Comparison of ENCODE assay signal across 12 mouse cellular contexts in genomic region chr5:64078740-64079461, GRCm38 (mm10). TPM values are rescaled to one million over a fixed set of nuclear protein-coding genes. Genes with fewer than 3 reads are reported as not detected.
A peak's percentile ranks its signal among the peaks of the same experiment; 100 is the strongest.
DNase-seq lines count a peak whose midpoint lies in the region; ATAC-seq and TF ChIP-seq lines count a peak whose summit lies in the region.
"Had no signal": no experiment of that assay in that cellular context is flagged by ENCODE, and none has a peak within 500 bp of the region (broad histone marks: within the 10 kb centered on the region; RNA-seq: fewer than 3 reads in every experiment).

No protein-coding gene starts in this region.

- no peaks in the 10 kb centered on the region for H3K36me3 ChIP-seq in intestine, embryonic 14.5 days (ENCODE audit: control insufficient read depth, insufficient read depth, low read length)
- H3K36me3 ChIP-seq in intestine, postnatal 0 days (ENCODE audit: control insufficient read depth, insufficient read depth): no peaks in the 10 kb centered on the region
- H3K36me3 ChIP-seq in CH12.LX (replicated peaks in 1 of 2; ENCODE audit: control insufficient read depth in 1 of 2, insufficient read depth in 1 of 2, low read length in 1 of 2): no peaks in the 10 kb centered on the region
- no peaks in the 10 kb centered on the region for H3K36me3 ChIP-seq in forebrain, postnatal 0 days (ENCODE audit: insufficient read depth)

- H3K4me2 ChIP-seq in intestine, embryonic 14.5 days (ENCODE audit: low read length): no peak overlapping the region
- no peak overlapping the region for H3K4me2 ChIP-seq in intestine, postnatal 0 days (replicated peaks; ENCODE audit: low read depth)
- H3K4me2 ChIP-seq in CH12.LX (ENCODE audit: insufficient read depth, low read depth, poor library complexity, severe bottlenecking): no peak overlapping the region
- no peak overlapping the region for H3K4me2 ChIP-seq in forebrain, postnatal 0 days (ENCODE audit: low read depth)

- no peak for TF ChIP-seq EP300 in CH12.LX (IDR thresholded peaks at IDR 0.05; ENCODE audit: low read length)

- in situ Hi-C loops in CH12.LX (cut with MboI; ENCODE audit: low pct_ligation_motif_present, low pct_unique_long_range_greater_than_20kb, low sequenced_read_pairs): no loop called here

- TF ChIP-seq POLR2A in CH12.LX (IDR thresholded peaks at IDR 0.05; ENCODE audit: low read depth, low read length): no peak

- WGBS in intestine, embryonic 14.5 days: 37% methylated on average over 7 of the region's 7 CpGs
- WGBS in intestine, postnatal 0 days: 61% methylated on average over 7 of the region's 7 CpGs
- 36% methylated on average over 7 of the region's 7 CpGs for WGBS in forebrain, postnatal 0 days

- no peaks in the 10 kb centered on the region for H3K9me3 ChIP-seq in intestine, embryonic 14.5 days (ENCODE audit: control insufficient read depth, low read length)
- H3K9me3 ChIP-seq in intestine, postnatal 0 days (ENCODE audit: control insufficient read depth): no peaks in the 10 kb centered on the region
- no peaks in the 10 kb centered on the region for H3K9me3 ChIP-seq in CH12.LX (replicated peaks; ENCODE audit: low read length)
- no peaks in the 10 kb centered on the region for H3K9me3 ChIP-seq in forebrain, postnatal 0 days (ENCODE audit: low read length)
- H3K9me3 ChIP-seq: megakaryocyte, embryonic 14.5 days had no signal

- no peaks in the 10 kb centered on the region for H3K27me3 ChIP-seq in intestine, embryonic 14.5 days (replicated peaks; ENCODE audit: control insufficient read depth, insufficient read depth, low read length)
- no peaks in the 10 kb centered on the region for H3K27me3 ChIP-seq in intestine, postnatal 0 days (replicated peaks; ENCODE audit: control insufficient read depth, insufficient read depth, low read length)
- no peaks in the 10 kb centered on the region for H3K27me3 ChIP-seq in CH12.LX (replicated peaks)
- H3K27me3 ChIP-seq in forebrain, postnatal 0 days (ENCODE audit: insufficient read depth, low read length): no peaks in the 10 kb centered on the region

- H3K4me3 ChIP-seq in intestine, embryonic 14.5 days (ENCODE audit: low read depth, low read length): no peak overlapping the region
- H3K4me3 ChIP-seq in intestine, postnatal 0 days (ENCODE audit: low read depth, low read length): no peak overlapping the region
- no peak overlapping the region for H3K4me3 ChIP-seq in CH12.LX (replicated peaks in 1 of 3; ENCODE audit: low read depth in 2 of 3, low read length in 2 of 3, poor library complexity in 1 of 3)
- H3K4me3 ChIP-seq in forebrain, postnatal 0 days (ENCODE audit: low read depth, low read length): no peak overlapping the region
- H3K4me3 ChIP-seq: megakaryocyte, embryonic 14.5 days had no signal

- H3K4me1 ChIP-seq in intestine, embryonic 14.5 days (replicated peaks; ENCODE audit: control insufficient read depth, insufficient read depth, low read length): peaks cover 14% of the 10 kb centered on the region
- no peaks in the 10 kb centered on the region for H3K4me1 ChIP-seq in intestine, postnatal 0 days (replicated peaks; ENCODE audit: control insufficient read depth, insufficient read depth, low read length)
- peaks cover 0 to 21% of the 10 kb centered on the region in 2 experiments; a peak in 2 of 4 replicates for H3K4me1 ChIP-seq in CH12.LX (ENCODE audit: control insufficient read depth in 1 of 2, insufficient read depth in 2 of 2)
- H3K4me1 ChIP-seq in forebrain, postnatal 0 days (ENCODE audit: insufficient read depth): no peaks in the 10 kb centered on the region

- TF ChIP-seq CTCF in intestine, postnatal 0 days (IDR thresholded peaks at IDR 0.05; ENCODE audit: low read depth): no peak
- TF ChIP-seq CTCF in CH12.LX (conservative IDR thresholded peaks at IDR 0.05 in 1 of 2, IDR thresholded peaks at IDR 0.05 in 1 of 2; ENCODE audit: low read depth in 2 of 2, low read length in 2 of 2): no peak
- TF ChIP-seq CTCF in forebrain, postnatal 0 days (IDR thresholded peaks at IDR 0.05; ENCODE audit: low read depth): no peak

- ATAC-seq in intestine, embryonic 14.5 days (replicated peaks; ENCODE audit: low FRiP score, low TSS enrichment, low read depth): peak; percentile 70; the same call in 1 of the 2 replicates
- ATAC-seq in intestine, postnatal 0 days: no peak
- peak; percentile 88 for ATAC-seq in forebrain, postnatal 0 days

- H3K79me2 ChIP-seq in CH12.LX (replicated peaks; ENCODE audit: control insufficient read depth, extremely low read depth, insufficient read depth, poor library complexity, severe bottlenecking): no peaks in the 10 kb centered on the region

- TF ChIP-seq RAD21 in CH12.LX (IDR thresholded peaks at IDR 0.05; ENCODE audit: low read depth, low read length): no peak

- H3K27ac ChIP-seq in intestine, embryonic 14.5 days (ENCODE audit: low read depth): peak overlapping the region; percentile 84
- H3K27ac ChIP-seq in intestine, postnatal 0 days (ENCODE audit: low read depth, low read length): no peak overlapping the region
- no peak overlapping the region for H3K27ac ChIP-seq in CH12.LX (ENCODE audit: insufficient read depth, low read depth)
- no peak overlapping the region for H3K27ac ChIP-seq in forebrain, postnatal 0 days (ENCODE audit: low read depth, low read length)

- dilution Hi-C loops in CH12.LX (cut with MboI; ENCODE audit: extremely low pct_ligation_motif_present, extremely low pct_unique_long_range_greater_than_20kb, low sequenced_read_pairs): no loop called here

- no peak overlapping the region for H3K9ac ChIP-seq in intestine, embryonic 14.5 days (ENCODE audit: low read length)
- H3K9ac ChIP-seq in intestine, postnatal 0 days (ENCODE audit: low read depth, low read length): no peak overlapping the region
- H3K9ac ChIP-seq in CH12.LX (ENCODE audit: insufficient read depth, low read depth): no peak overlapping the region
- H3K9ac ChIP-seq in forebrain, postnatal 0 days: no peak overlapping the region

- DNase-seq in intestine, embryonic 14.5 days (ENCODE audit: low spot score): no peak
- DNase-seq in CH12.LX (ENCODE audit: extremely low read depth): no peak
- DNase-seq in adrenal gland, postnatal 14 days: peak; percentile 71
- DNase-seq in forebrain, postnatal 0 days: peak; percentile 46
- no peak for DNase-seq in thymus, postnatal 36 days
- DNase-seq in MN1 (ENCODE audit: low spot score): no peak
- no peak for DNase-seq in left cerebral cortex, adult 8-10 months (ENCODE audit: low spot score in 2 of 2)
- DNase-seq: cerebellum, adult 11-12 months; gastrocnemius, postnatal 10 days; right cerebral cortex, postnatal 14 days had no signal

TF ChIP-seq in CH12.LX, 34 proteins besides CTCF, POLR2A, EP300 and RAD21:
- TF ChIP-seq MAFK (IDR thresholded peaks at IDR 0.05; ENCODE audit: insufficient replicate concordance, low read length) (0 out of 2 replicates have a peak, but pooled peaks have one; percentile 34), IRF4 (IDR thresholded peaks at IDR 0.05; ENCODE audit: low read depth, low read length) (no peak)
TF ChIP-seq in CH12.LX: peak in this region for 1.

RNA-seq across cellular contexts. Expression of gene Pgm2, which starts 13.8 kb away (rescaled TPM):
- polyA plus RNA-seq in intestine, embryonic 14.5 days (2014; fragmentation: Nextera tagmentation; extraction: Ambion mirVana): 35.2 and 36.3 TPM in 2 replicates
- polyA plus RNA-seq in intestine, postnatal 0 days (2015; fragmentation: Nextera tagmentation; extraction: Ambion mirVana): 30.1 and 36.3 TPM in 2 replicates
- 8.6 and 9.8 TPM in 2 replicates for total RNA-seq in CH12.LX (2012; rRNA removed)
- 19.3 and 22.5 TPM in 2 replicates for total RNA-seq in CH12.LX (2014; rRNA removed)
- polyA plus RNA-seq in CH12.LX (2012; ENCODE audit: insufficient read length, low read depth): 27.2 and 28.2 TPM in 2 replicates
- total RNA-seq in adrenal gland, postnatal 14 days (2021): 20.6 and 22.8 TPM in 2 replicates
- total RNA-seq in forebrain, postnatal 0 days (2014; rRNA removed): 10.0 and 12.9 TPM in 2 replicates
- 14.7 and 17.1 TPM in 2 replicates for polyA plus RNA-seq in forebrain, postnatal 0 days (2015; fragmentation: Nextera tagmentation; extraction: Ambion mirVana)
- total RNA-seq in left cerebral cortex, adult 8-10 months (2022): 10 to 100 TPM in 3 of 4 experiments, 1 to 10 TPM in 1; 9.2 to 12.4 (median 11.3) TPM

Comparison
In these comparisons a context has a peak if more than half of its experiments do, and no peak if none do; other contexts are left out.
1. DNase-seq: peak in adrenal gland, postnatal 14 days (single experiment) and forebrain, postnatal 0 days (single experiment); none in intestine, embryonic 14.5 days (single experiment), CH12.LX (single experiment), thymus, postnatal 36 days (0 of 2), MN1 (single experiment) and left cerebral cortex, adult 8-10 months (0 of 2).